16 mouse cellular contexts compared by ENCODE assay signal in genomic region chr9:54628752-54629151, GRCm38 (mm10). TPM values are rescaled to one million over a fixed set of nuclear protein-coding genes. Genes with fewer than 3 reads are reported as not detected.
DNase-seq lines count a peak whose midpoint lies in the region; ATAC-seq lines count a peak whose summit lies in the region.
"Had no signal": no experiment of that assay in that cellular context is flagged by ENCODE, and none has a peak within 500 bp of the region (broad histone marks: within the 10 kb centered on the region; RNA-seq: fewer than 3 reads in every experiment).

No protein-coding gene starts in this region.

- no peaks in the 10 kb centered on the region for H3K27me3 ChIP-seq in midbrain, embryonic 14.5 days (ENCODE audit: control insufficient read depth, insufficient read depth, low read length)
- H3K27me3 ChIP-seq in midbrain, embryonic 10.5 days (ENCODE audit: low read depth, poor library complexity, severe bottlenecking) = no peaks in the 10 kb centered on the region
- H3K27me3 ChIP-seq: hindbrain, embryonic 15.5 days; limb, embryonic 15.5 days; Patski had no signal

- intact Hi-C loops in left cerebral cortex, postnatal 4 days (cut with DNase I) = no loop called here

- H3K36me3 ChIP-seq in midbrain, embryonic 14.5 days (ENCODE audit: control insufficient read depth, insufficient read depth, low read length) = no peaks in the 10 kb centered on the region
- H3K36me3 ChIP-seq in midbrain, embryonic 10.5 days = no peaks in the 10 kb centered on the region
- H3K36me3 ChIP-seq: hindbrain, embryonic 15.5 days; limb, embryonic 15.5 days had no signal

- no peak overlapping the region for H3K27ac ChIP-seq in midbrain, embryonic 14.5 days (replicated peaks; ENCODE audit: low read depth, low read length)
- no peak overlapping the region for H3K27ac ChIP-seq in midbrain, embryonic 10.5 days (replicated peaks)
- H3K27ac ChIP-seq: hindbrain, embryonic 15.5 days; limb, embryonic 15.5 days had no signal

- no peak overlapping the region for H3K4me3 ChIP-seq in midbrain, embryonic 14.5 days (replicated peaks; ENCODE audit: low read depth, low read length)
- no peak overlapping the region for H3K4me3 ChIP-seq in midbrain, embryonic 10.5 days
- H3K4me3 ChIP-seq: hindbrain, embryonic 15.5 days; limb, embryonic 15.5 days had no signal

- H3K4me2 ChIP-seq in midbrain, embryonic 14.5 days (ENCODE audit: low read length) = no peak overlapping the region
- H3K4me2 ChIP-seq: hindbrain, embryonic 15.5 days; limb, embryonic 15.5 days had no signal

- DNase-seq in frontal cortex, postnatal 14 days (ENCODE audit: low spot score in 2 of 2) = peak; percentile 14 to 21
- no peak for DNase-seq in frontal cortex, postnatal 25 days (ENCODE audit: low spot score in 2 of 2)
- DNase-seq in midbrain, embryonic 14.5 days = peak; percentile 8
- no peak for DNase-seq in midbrain, embryonic 10.5 days (ENCODE audit: low spot score)
- peak; percentile 69 for DNase-seq in brain, adult 2 months (ENCODE audit: low read depth, low spot score)
- DNase-seq in left cerebral cortex, postnatal 4 days = peak; percentile 33
- DNase-seq in thymus, postnatal 0 days (ENCODE audit: low spot score) = no peak
- DNase-seq in kidney, postnatal 25 days = no peak
- DNase-seq: kidney, adult 2 months; lung, adult 18-20 months; thymus, postnatal 4 days had no signal

- no peak for ATAC-seq in midbrain, embryonic 14.5 days (ENCODE audit: low FRiP score, low TSS enrichment)
- ATAC-seq: CD4-positive, CD25-positive, alpha-beta regulatory T cell, adult 4 months; Patski had no signal

- no peaks in the 10 kb centered on the region for H3K4me1 ChIP-seq in midbrain, embryonic 14.5 days (ENCODE audit: control insufficient read depth, insufficient read depth, low read length)
- no peaks in the 10 kb centered on the region for H3K4me1 ChIP-seq in midbrain, embryonic 10.5 days
- H3K4me1 ChIP-seq: hindbrain, embryonic 15.5 days; limb, embryonic 15.5 days had no signal

- H3K9me3 ChIP-seq in midbrain, embryonic 14.5 days (ENCODE audit: control insufficient read depth, low read length) = no peaks in the 10 kb centered on the region
- H3K9me3 ChIP-seq in midbrain, embryonic 10.5 days (replicated peaks) = no peaks in the 10 kb centered on the region
- H3K9me3 ChIP-seq: hindbrain, embryonic 15.5 days; limb, embryonic 15.5 days had no signal

- H3K9ac ChIP-seq in midbrain, embryonic 14.5 days (replicated peaks; ENCODE audit: low read length) = no peak overlapping the region
- H3K9ac ChIP-seq: hindbrain, embryonic 15.5 days; limb, embryonic 15.5 days had no signal

- 75% methylated on average over 4 of the region's 4 CpGs for WGBS in midbrain, embryonic 14.5 days
- 97% methylated on average over 4 of the region's 4 CpGs for WGBS in midbrain, embryonic 10.5 days

RNA-seq across cellular contexts. Expression of gene Acsbg1, which starts 32.9 kb away (rescaled TPM):
- polyA plus RNA-seq in midbrain, embryonic 14.5 days (2014; fragmentation: Nextera tagmentation; extraction: Ambion mirVana) = 14.7 and 16.8 TPM in 2 replicates
- 7.4 and 12.9 TPM in 2 replicates for polyA plus RNA-seq in midbrain, embryonic 10.5 days (2016; fragmentation: Nextera tagmentation; extraction: Ambion mirVana)
- 10 to 100 TPM; 37.5 to 43.1 TPM for total RNA-seq in left cerebral cortex, postnatal 4 days (2021)
- polyA plus RNA-seq in thymus, postnatal 0 days (2015; fragmentation: Nextera tagmentation; extraction: Ambion mirVana) = 1.6 and 1.7 TPM in 2 replicates
- total RNA-seq: granulocyte monocyte progenitor cell, adult 5-6 weeks had no signal

RNA-seq across cellular contexts. Expression of gene Idh3a, which starts 42.6 kb away (rescaled TPM):
- 150 and 153 TPM in 2 replicates for polyA plus RNA-seq in midbrain, embryonic 14.5 days (2014; fragmentation: Nextera tagmentation; extraction: Ambion mirVana)
- 113 and 124 TPM in 2 replicates for polyA plus RNA-seq in midbrain, embryonic 10.5 days (2016; fragmentation: Nextera tagmentation; extraction: Ambion mirVana)
- total RNA-seq in left cerebral cortex, postnatal 4 days (2021) = 100 to 1,000 TPM; 134 to 138 TPM
- polyA plus RNA-seq in thymus, postnatal 0 days (2015; fragmentation: Nextera tagmentation; extraction: Ambion mirVana) = 145 and 149 TPM in 2 replicates

Comparison
In these comparisons a context has a peak if more than half of its experiments do, and no peak if none do; other contexts are left out.
1. DNase-seq: peak in frontal cortex, postnatal 14 days (2 of 2), midbrain, embryonic 14.5 days (single experiment), brain, adult 2 months (single experiment) and left cerebral cortex, postnatal 4 days (single experiment); none in frontal cortex, postnatal 25 days (0 of 2), midbrain, embryonic 10.5 days (single experiment), thymus, postnatal 0 days (single experiment) and kidney, postnatal 25 days (0 of 2).